Mouse (Mus musculus): ENCODE results near the gene Ppa1. TPM values are rescaled to one million over a fixed set of nuclear protein-coding genes. Genes with fewer than 3 reads are reported as not detected.

Gene Ppa1
- total RNA-seq, 1 experiment = 262 TPM

DNA sequence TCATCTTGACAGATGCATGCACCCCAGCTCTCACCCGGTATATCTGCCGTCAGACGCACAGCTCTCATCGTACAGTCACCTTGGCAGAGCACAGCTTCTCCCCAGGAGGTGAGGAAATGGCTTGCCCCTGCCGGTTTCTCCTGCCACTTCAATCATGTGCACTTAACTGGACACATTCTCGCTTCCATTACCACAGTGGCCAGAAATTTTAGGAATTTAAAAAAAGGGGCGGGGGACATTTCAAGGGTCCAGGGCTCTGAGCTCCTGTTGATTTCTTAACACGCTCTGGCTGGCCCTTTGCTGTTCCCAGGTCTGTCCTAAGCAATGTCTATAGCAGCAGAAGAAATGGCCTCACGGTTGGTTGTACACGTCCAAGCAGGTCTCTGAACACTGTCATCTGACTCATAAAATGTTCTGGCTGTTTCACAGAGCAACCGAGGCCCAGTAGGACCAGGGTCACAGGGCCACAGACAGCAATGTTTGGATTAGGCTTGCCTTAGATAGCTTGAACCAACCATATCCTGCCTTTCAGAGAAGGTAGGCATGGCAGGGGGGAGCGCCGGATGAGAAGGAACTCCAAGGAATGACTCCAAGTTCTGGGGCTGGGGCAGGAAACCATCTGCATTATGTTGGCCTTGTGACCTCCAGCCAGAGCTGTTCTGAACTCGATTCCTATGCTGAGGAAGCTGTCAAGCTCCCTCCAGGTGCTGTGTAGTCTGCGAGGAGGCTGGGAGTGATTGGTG is 21.0 kb upstream of the Ppa1 start:
- Histone ChIP-seq H3K27ac (ENCODE audit: insufficient read depth, low read depth, low read length, poor library complexity, severe bottlenecking) (no peak overlapping the region), H3K4me1 (ENCODE audit: control insufficient read depth in 2 of 2, insufficient read depth in 2 of 2, low read length in 2 of 2, poor library complexity in 1 of 2) (peaks cover 0 to 8% of the 10 kb centered on the region in 2 experiments; a peak in 2 of 4 replicates), H3K4me3 (ENCODE audit: insufficient read depth in 1 of 2, low read depth in 1 of 2, low read length in 2 of 2, poor library complexity in 1 of 2, severe bottlenecking in 1 of 2) (no peak overlapping the region), H3K36me3 (ENCODE audit: control insufficient read depth, insufficient read depth, low read length, poor library complexity, severe bottlenecking) (no peaks in the 10 kb centered on the region), H3K9me3 (ENCODE audit: control insufficient read depth, insufficient read depth, low read depth, low read length) (no peaks in the 10 kb centered on the region), H3K9ac (ENCODE audit: insufficient read depth, low read depth, low read length, poor library complexity, severe bottlenecking) (no peak overlapping the region)
- TF ChIP-seq MAFK (IDR thresholded peaks at IDR 0.05; ENCODE audit: insufficient read depth, low read depth, low read length) (no peak), HCFC1 (IDR thresholded peaks at IDR 0.05; ENCODE audit: borderline replicate concordance, insufficient read depth, low read length) (no peak), ZNF384 (IDR thresholded peaks at IDR 0.05; ENCODE audit: low read depth, low read length) (no peak), CHD2 (IDR thresholded peaks at IDR 0.05; ENCODE audit: low read depth, low read length) (no peak), ZC3H11A (IDR thresholded peaks at IDR 0.05; ENCODE audit: borderline replicate concordance, low read depth, low read length) (no peak)
- DNase-seq (ENCODE audit: low read depth, low spot score) = no peak
- in situ Hi-C loops (cut with MboI; ENCODE audit: low sequenced_read_pairs in 2 of 2, unreplicated experiment in 2 of 2) = no loop called here

DNA sequence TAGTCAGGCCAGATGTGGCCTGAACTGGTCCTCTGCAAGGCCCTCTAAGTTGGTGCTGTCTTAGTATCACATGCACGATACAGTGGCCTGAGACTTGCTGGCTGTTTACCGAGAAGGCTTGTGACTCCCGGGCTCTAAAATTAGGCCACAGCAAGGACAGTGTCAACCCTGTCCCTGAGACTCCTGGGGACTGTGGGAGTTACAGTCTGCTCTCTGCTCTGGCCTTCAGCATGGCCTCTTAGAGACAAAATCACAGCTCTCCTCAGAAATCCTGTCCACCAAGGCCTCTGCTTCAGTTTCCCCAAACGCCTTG is 20.5 kb upstream of the Ppa1 start:
- Histone ChIP-seq H3K36me3 (ENCODE audit: control insufficient read depth, insufficient read depth, low read length, poor library complexity, severe bottlenecking) (no peaks in the 10 kb centered on the region), H3K4me1 (ENCODE audit: control insufficient read depth in 2 of 2, insufficient read depth in 2 of 2, low read length in 2 of 2, poor library complexity in 1 of 2) (peaks cover 0 to 8% of the 10 kb centered on the region in 2 experiments; a peak in 2 of 4 replicates), H3K27ac (ENCODE audit: insufficient read depth, low read depth, low read length, poor library complexity, severe bottlenecking) (no peak overlapping the region), H3K4me3 (ENCODE audit: insufficient read depth in 1 of 2, low read depth in 1 of 2, low read length in 2 of 2, poor library complexity in 1 of 2, severe bottlenecking in 1 of 2) (no peak overlapping the region), H3K9me3 (ENCODE audit: control insufficient read depth, insufficient read depth, low read depth, low read length) (no peaks in the 10 kb centered on the region), H3K9ac (ENCODE audit: insufficient read depth, low read depth, low read length, poor library complexity, severe bottlenecking) (no peak overlapping the region)
- TF ChIP-seq CHD2 (IDR thresholded peaks at IDR 0.05; ENCODE audit: low read depth, low read length) (no peak), HCFC1 (IDR thresholded peaks at IDR 0.05; ENCODE audit: borderline replicate concordance, insufficient read depth, low read length) (no peak), MAFK (IDR thresholded peaks at IDR 0.05; ENCODE audit: insufficient read depth, low read depth, low read length) (no peak), ZC3H11A (IDR thresholded peaks at IDR 0.05; ENCODE audit: borderline replicate concordance, low read depth, low read length) (no peak), ZNF384 (IDR thresholded peaks at IDR 0.05; ENCODE audit: low read depth, low read length) (no peak)
- DNase-seq (ENCODE audit: low read depth, low spot score) = no peak
- in situ Hi-C loops (cut with MboI; ENCODE audit: low sequenced_read_pairs in 2 of 2, unreplicated experiment in 2 of 2) = no loop called here

DNA sequence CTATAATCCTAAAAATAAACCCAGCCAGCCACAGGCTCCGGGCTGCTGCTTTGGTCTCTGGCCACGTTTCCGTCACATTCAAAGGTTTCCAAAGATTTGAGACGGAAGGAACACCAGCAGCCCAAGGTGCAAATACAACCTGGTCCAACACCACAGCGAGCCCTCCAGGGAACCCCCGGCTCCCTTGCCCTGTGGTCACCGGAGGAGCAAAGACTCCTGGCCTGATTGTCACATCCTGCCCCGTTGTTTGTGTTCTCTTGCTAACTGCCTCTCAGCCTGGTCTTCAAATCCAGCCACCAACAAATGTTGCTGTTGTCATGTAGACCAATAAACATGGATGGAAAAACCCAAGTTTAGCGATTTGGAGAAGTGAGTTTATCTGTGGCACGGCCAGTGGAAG is 15.9 kb upstream of the Ppa1 start:
- Histone ChIP-seq H3K9ac (ENCODE audit: insufficient read depth, low read depth, low read length, poor library complexity, severe bottlenecking) (no peak overlapping the region), H3K4me3 (ENCODE audit: insufficient read depth in 1 of 2, low read depth in 1 of 2, low read length in 2 of 2, poor library complexity in 1 of 2, severe bottlenecking in 1 of 2) (no peak overlapping the region), H3K4me1 (ENCODE audit: control insufficient read depth in 2 of 2, insufficient read depth in 2 of 2, low read length in 2 of 2, poor library complexity in 1 of 2) (no peaks in the 10 kb centered on the region), H3K9me3 (ENCODE audit: control insufficient read depth, insufficient read depth, low read depth, low read length) (no peaks in the 10 kb centered on the region), H3K36me3 (ENCODE audit: control insufficient read depth, insufficient read depth, low read length, poor library complexity, severe bottlenecking) (no peaks in the 10 kb centered on the region), H3K27ac (ENCODE audit: insufficient read depth, low read depth, low read length, poor library complexity, severe bottlenecking) (no peak overlapping the region)
- DNase-seq (ENCODE audit: low read depth, low spot score) = no peak
- in situ Hi-C loops (cut with MboI; ENCODE audit: low sequenced_read_pairs in 2 of 2, unreplicated experiment in 2 of 2) = no loop called here
- TF ChIP-seq HCFC1 (IDR thresholded peaks at IDR 0.05; ENCODE audit: borderline replicate concordance, insufficient read depth, low read length) = no peak
- TF ChIP-seq MAFK (IDR thresholded peaks at IDR 0.05; ENCODE audit: insufficient read depth, low read depth, low read length) = no peak
- no peak for TF ChIP-seq ZC3H11A (IDR thresholded peaks at IDR 0.05; ENCODE audit: borderline replicate concordance, low read depth, low read length)
- TF ChIP-seq ZNF384 (IDR thresholded peaks at IDR 0.05; ENCODE audit: low read depth, low read length) = no peak
- no peak for TF ChIP-seq CHD2 (IDR thresholded peaks at IDR 0.05; ENCODE audit: low read depth, low read length)

DNA sequence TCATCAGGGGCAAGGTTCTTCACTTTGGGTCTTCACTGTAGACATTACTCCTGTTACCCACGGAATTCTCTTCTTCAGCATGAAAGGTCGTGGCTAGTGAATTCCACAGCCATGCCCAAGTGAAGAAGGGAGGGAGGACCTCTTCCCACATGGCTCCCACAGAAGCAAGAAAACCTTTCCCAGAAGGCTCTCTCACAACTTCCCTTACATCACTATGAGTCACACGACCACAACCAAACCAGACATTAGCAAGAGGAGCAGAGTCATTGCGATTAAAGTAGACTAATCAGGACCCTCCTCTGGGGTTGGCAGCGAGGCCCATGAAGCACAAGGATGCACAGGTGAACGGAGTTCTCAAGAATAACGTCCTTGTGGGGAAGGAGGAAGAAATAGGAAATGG is 11.3 kb upstream of the Ppa1 start:
- in situ Hi-C loops (cut with MboI; ENCODE audit: low sequenced_read_pairs in 2 of 2, unreplicated experiment in 2 of 2) = no loop called here
- no peak overlapping the region for H3K9ac ChIP-seq (ENCODE audit: insufficient read depth, low read depth, low read length, poor library complexity, severe bottlenecking)
- no peaks in the 10 kb centered on the region for H3K4me1 ChIP-seq (ENCODE audit: control insufficient read depth in 2 of 2, insufficient read depth in 2 of 2, low read length in 2 of 2, poor library complexity in 1 of 2)
- no peak for DNase-seq (ENCODE audit: low read depth, low spot score)
- H3K36me3 ChIP-seq (ENCODE audit: control insufficient read depth, insufficient read depth, low read length, poor library complexity, severe bottlenecking) = no peaks in the 10 kb centered on the region
- TF ChIP-seq MAFK (IDR thresholded peaks at IDR 0.05; ENCODE audit: insufficient read depth, low read depth, low read length) (no peak), ZC3H11A (IDR thresholded peaks at IDR 0.05; ENCODE audit: borderline replicate concordance, low read depth, low read length) (no peak), ZNF384 (IDR thresholded peaks at IDR 0.05; ENCODE audit: low read depth, low read length) (no peak), CHD2 (IDR thresholded peaks at IDR 0.05; ENCODE audit: low read depth, low read length) (no peak), HCFC1 (IDR thresholded peaks at IDR 0.05; ENCODE audit: borderline replicate concordance, insufficient read depth, low read length) (no peak)
- no peak overlapping the region for H3K4me3 ChIP-seq (ENCODE audit: insufficient read depth in 1 of 2, low read depth in 1 of 2, low read length in 2 of 2, poor library complexity in 1 of 2, severe bottlenecking in 1 of 2)
- no peaks in the 10 kb centered on the region for H3K9me3 ChIP-seq (ENCODE audit: control insufficient read depth, insufficient read depth, low read depth, low read length)
- H3K27ac ChIP-seq (ENCODE audit: insufficient read depth, low read depth, low read length, poor library complexity, severe bottlenecking) = no peak overlapping the region
